Mouse (Mus musculus): Measurements from ENCODE around the gene Itgal.
"Not testable (repeated sequence)": the region's sequence is repeated elsewhere in the genome, so short reads cannot be mapped to it uniquely, and the experiment has no call there.

DNA sequence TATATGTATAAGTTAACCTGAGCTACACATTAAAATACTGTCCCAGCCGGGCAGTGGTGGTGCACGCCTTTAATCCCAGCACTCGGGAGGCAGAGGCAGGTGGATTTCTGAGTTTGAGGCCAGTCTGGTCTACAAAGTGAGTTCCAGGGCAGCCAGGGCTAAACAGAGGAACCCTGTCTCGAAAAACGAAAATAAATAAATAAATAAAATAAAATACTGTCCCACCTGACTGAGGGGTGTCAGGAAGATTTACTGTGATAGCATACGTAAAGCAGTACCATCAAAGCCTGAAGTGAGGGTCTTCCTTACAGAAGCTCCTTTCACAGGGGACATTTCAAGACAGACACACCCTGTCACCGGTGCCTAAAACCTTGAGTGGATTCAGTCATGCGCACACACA is 45.5 kb upstream of the Itgal start:
- not testable (repeated sequence) for TF ChIP-seq CTCF, EP300 (IDR thresholded peaks at IDR 0.05; ENCODE audit: low read depth)
